Mouse (Mus musculus): ENCODE data around the gene Olfr692. TPM values are rescaled to one million over a fixed set of nuclear protein-coding genes. Genes with fewer than 3 reads are reported as not detected.

The Olfr692 gene
- total RNA-seq, 2 experiments from 2014 or later = not detected

DNA sequence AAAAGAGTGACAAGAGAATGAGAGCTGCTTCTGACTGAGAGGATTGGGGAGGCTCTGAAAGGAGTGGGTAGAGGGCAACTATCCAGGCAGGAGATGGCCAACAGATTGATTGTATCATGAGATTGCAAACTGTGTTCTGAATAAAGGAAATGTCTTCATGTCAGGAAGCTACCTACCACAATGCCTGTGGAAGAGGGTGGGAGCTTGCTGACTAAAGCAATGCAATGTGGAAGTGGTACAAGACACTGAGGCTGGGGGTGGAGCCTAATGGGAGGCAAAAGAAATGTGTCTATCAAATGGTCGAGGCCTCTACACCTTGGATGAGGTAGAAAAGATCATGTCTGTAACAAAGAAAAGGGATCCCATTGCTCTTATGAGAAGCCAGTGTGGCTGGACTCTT is 38.3 kb downstream of the Olfr692 start:
- DNase-seq = no peak

DNA sequence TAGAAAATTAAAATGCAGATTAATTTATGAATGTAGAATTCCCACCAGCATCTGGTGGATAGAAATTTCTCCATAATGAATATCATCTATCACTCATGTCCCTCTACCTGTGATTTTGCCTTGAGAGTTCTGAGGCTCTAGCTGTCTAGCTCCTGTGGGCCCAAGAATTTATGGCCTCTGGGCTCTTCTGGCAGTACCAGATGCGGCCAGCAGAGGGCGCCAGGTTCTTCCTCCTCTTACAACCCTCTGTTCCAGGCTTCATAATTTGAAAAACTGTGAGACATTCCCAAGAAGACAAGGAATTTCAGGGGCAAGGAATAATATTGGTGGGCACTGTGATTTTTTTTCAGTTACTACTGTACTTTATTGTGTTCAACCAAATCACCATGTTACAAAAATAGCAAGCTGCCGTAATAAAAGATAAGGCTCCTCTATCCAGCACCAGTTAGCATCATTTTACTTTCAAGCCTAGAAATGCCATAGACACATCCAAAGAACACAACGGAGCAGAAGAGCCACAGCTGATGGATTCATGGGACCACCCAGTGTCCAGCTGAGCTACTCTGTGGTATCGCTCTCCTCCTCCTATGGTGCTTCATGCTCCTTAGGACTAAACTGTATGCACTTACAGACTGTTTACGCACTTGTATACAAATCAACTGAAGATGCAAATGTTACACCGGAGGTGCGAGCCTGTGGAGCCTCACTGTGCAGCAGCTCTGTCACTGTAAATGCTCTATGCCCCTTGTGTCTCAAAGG is 44.0 kb downstream of the Olfr692 start:
- peak; percentile 87 for DNase-seq

DNA sequence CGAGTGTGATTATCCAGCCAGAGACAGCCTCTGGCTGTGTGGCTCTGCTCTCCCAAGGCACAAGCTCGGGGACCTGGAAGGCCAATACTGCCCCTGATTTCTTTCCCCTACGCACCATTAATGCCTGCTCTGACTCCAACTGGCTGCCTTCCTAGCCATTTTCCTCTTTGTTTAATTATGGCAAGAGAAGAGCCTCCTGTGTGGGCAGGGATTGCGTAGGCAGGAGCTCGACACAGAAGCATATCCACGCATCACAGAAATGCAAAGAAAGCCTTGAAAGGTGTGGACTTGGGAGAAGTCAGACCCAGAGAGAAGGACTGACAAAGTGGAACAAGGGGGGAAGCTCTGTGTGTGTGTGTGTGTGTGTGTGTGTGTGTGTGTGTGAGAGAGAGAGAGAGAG is 46.4 kb downstream of the Olfr692 start:
- DNase-seq = no peak

DNA sequence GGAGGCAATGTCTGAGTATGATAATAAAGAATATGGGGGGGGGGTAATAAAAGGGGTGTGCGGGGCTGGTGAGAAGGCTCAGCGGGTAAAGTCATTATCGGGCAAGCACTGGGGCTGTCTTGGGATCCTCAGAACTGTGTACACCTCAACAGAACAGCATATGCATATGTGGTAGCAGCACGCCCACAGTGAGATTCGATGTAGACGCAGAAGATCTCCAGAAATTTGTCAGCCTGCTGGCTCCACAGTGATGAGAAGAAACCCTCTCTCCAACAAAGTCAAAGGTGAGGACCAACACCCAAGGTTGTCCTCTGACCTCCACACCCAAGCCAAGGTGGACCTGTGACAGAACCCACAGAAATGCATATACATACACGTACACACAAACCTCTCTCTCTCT is 48.5 kb downstream of the Olfr692 start:
- DNase-seq = no peak

DNA sequence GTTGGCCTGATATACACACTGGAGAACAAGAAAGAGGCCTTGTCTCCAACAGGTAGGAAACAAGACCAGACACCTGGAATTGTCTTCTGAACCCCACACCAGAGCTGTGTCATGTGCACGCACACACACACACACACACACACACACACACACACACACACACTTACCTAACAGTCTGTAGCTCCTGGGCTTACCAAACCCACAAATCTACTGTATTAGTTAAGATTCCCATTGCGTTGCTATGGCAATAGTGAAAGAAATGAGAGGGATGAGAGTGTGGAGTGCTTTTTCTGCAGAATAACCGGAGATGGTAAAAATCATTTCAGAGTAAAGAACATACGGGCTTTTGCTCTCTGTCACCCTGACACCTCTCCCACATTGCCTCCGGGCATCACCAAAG is 50.1 kb downstream of the Olfr692 start:
- DNase-seq = no peak

Other genes starting within 250 kb of the Olfr692 start
- gene Olfr683, start 221.2 kb upstream of the Olfr692 start, total RNA-seq (2021) = not detected
- gene Olfr684, start 204.6 kb upstream of the Olfr692 start, total RNA-seq (2021) = not detected
- not detected for gene Olfr685, start 182.2 kb upstream of the Olfr692 start, total RNA-seq (2021)
- not detected for gene Olfr686, start 160.7 kb upstream of the Olfr692 start, total RNA-seq (2021)
- not detected for gene Olfr688, start 80.1 kb upstream of the Olfr692 start, total RNA-seq (2021)
- gene Olfr689, start 57.1 kb upstream of the Olfr692 start, total RNA-seq (2021) = not detected
- not detected for gene Olfr690, start 34.1 kb upstream of the Olfr692 start, total RNA-seq (2021)
- not detected for gene Olfr691, start 26.0 kb upstream of the Olfr692 start, total RNA-seq (2021)
- gene Gm5901, start 6.8 kb downstream of the Olfr692 start, total RNA-seq (2021) = not detected
- 10 to 100 TPM; 24.3 to 29.4 TPM for gene Fam160a2, start 31.8 kb downstream of the Olfr692 start, total RNA-seq (2021)
- gene Cnga4, start 36.3 kb downstream of the Olfr692 start, total RNA-seq (2021) = not detected
- gene Cckbr, start 57.5 kb downstream of the Olfr692 start, total RNA-seq (2021) = under 1 TPM in 1 of 2 experiments, not detected in 1; 0.12 TPM
- gene Cavin3, start 114.1 kb downstream of the Olfr692 start, total RNA-seq (2021) = 10 to 100 TPM; 48.6 to 49.5 TPM
- gene Smpd1, start 186.1 kb downstream of the Olfr692 start, total RNA-seq (2021) = 10 to 100 TPM; 59.2 to 68.1 TPM
- 10 to 100 TPM; 19.6 to 25.2 TPM for gene Apbb1, start 213.4 kb downstream of the Olfr692 start, total RNA-seq (2021)
- 100 to 1,000 TPM; 313 to 789 TPM for gene Hpx, start 231.9 kb downstream of the Olfr692 start, total RNA-seq (2021)